Mouse (Mus musculus): ENCODE results near the gene Afg1l.

The Afg1l gene

GRCm38 (mm10) chr10:42270277-42271083 is 207.9 kb downstream of the Afg1l start:
- in situ Hi-C loops (cut with MboI, MseI), result loop anchor here (25.0 kb wide), 1 partner anchor 783 kb away; the partner anchor contains the start of genes Mical1, Ppil6 and Smpd2

- in situ Hi-C loops (cut with MboI, MseI), result loop anchor here (25.0 kb wide), 1 partner anchor 782 kb away; the partner anchor contains the start of genes Mical1, Ppil6 and Smpd2
These were observed 208.9 kb downstream of the Afg1l start for GRCm38 (mm10) chr10:42269281-42270025.

- in situ Hi-C loops (cut with MboI, MseI), result loop anchor here (25.0 kb wide), 1 partner anchor 781 kb away; the partner anchor contains the start of genes Mical1, Ppil6 and Smpd2
These were observed 210.4 kb downstream of the Afg1l start for GRCm38 (mm10) chr10:42267811-42268545.

- in situ Hi-C loops (cut with MboI, MseI), result loop anchor here (25.0 kb wide), 1 partner anchor 778 kb away; the partner anchor contains the start of genes Mical1, Ppil6 and Smpd2
These were observed 213.2 kb downstream of the Afg1l start for GRCm38 (mm10) chr10:42265021-42265689.

- in situ Hi-C loops (cut with MboI, MseI), result loop anchor here (25.0 kb wide), 1 partner anchor 777 kb away; the partner anchor contains the start of genes Mical1, Ppil6 and Smpd2
These were observed 214.2 kb downstream of the Afg1l start for GRCm38 (mm10) chr10:42264195-42264594.

- in situ Hi-C loops (cut with MboI, MseI), result loop anchor here (25.0 kb wide), 1 partner anchor 776 kb away; the partner anchor contains the start of genes Mical1, Ppil6 and Smpd2
These were observed 214.7 kb downstream of the Afg1l start for GRCm38 (mm10) chr10:42263701-42264100.

Measured in T-helper 2 cell (primary cell).